Mouse (Mus musculus): Measurements from ENCODE around the gene Fxyd3.

DNA sequence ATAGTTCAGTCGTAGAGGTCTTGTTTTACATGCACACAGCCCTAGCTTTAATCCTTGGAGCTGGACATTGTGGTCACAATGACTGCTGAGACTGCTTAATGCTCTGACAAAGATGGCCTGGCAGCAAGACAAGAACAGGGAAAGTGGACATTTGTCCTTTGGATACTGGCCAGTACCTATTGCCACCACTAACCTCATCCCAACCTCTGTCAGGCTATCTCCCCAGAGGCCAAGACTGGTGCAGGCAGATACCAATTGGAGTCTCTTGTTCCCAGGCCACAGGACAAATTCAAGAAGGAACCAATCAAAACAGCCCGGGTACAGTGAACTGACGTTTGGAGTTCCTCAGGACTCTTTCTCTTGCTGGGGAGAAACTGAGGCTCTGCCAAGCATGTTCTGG is 11.7 kb upstream of the Fxyd3 start:
- TF ChIP-seq POLR2A (IDR thresholded peaks at IDR 0.05; ENCODE audit: insufficient read depth, low read depth, low read length) (no peak), EP300 (IDR thresholded peaks at IDR 0.05; ENCODE audit: insufficient read depth, low read depth, low read length) (no peak), CTCF (IDR thresholded peaks at IDR 0.05) (no peak)

Data from heart, adult 2 months (tissue).